Mouse (Mus musculus): Measurements from ENCODE around the gene Lrrtm3. TPM values are rescaled to one million over a fixed set of nuclear protein-coding genes. Genes with fewer than 3 reads are reported as not detected.

Lrrtm3 gene
- total RNA-seq, 2 experiments from 2014 or later: not detected

- ATAC-seq (replicated peaks; ENCODE audit: low FRiP score, low TSS enrichment, poor library complexity, severe bottlenecking): no peak
Measured at GRCm38 (mm10) chr10:63945534-63945933, 144.5 kb downstream of the Lrrtm3 start.

GRCm38 (mm10) chr10:63933946-63934345, 156.1 kb downstream of the Lrrtm3 start:
- no peak for ATAC-seq (replicated peaks; ENCODE audit: low FRiP score, low TSS enrichment, poor library complexity, severe bottlenecking)

DNA sequence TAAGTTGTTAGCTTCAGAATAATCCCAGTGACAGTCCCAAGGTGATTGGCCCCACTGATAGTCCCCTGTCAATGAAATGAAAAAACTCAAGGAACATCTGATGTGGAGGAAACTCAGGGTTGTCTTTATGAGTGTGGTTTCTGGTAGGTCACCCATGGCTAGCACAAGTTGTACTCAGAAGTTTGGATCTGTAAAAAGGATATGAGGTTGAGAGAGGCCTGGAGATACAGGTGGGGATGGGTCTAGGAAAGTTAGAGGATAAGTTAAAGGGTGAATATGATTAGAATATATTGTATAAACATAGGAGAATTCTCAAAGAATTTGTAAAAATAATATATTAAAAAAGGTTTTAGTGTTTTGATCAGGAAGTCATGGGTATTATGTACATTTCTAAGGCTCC, 162.7 kb downstream of the Lrrtm3 start, which contains the start of gene Gm10118:
TSS of gene Gm10118 (minus strand) at position 101 of the 400 bp plus-strand sequence.
- no peak for ATAC-seq (replicated peaks; ENCODE audit: low FRiP score, low TSS enrichment, poor library complexity, severe bottlenecking)

DNA sequence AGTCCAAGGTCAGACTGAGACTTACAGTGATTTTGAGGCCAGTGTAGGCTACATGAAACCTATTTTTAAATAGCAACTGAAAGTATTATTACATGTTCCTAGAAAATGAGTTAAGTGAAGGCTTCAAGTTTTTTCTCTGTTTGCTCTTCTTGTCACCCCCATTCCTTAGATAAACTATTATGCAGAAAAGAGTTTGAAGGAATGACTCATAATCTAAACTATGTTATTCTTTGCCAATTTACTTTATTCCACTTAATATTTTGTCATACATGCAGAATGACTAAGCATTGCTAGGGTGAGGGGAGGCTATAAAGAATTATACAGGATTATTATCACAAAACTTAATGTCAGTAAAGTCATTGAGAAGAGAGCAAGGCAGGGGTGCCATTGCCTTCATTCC, 181.2 kb downstream of the Lrrtm3 start:
- no peak for ATAC-seq (replicated peaks; ENCODE audit: low FRiP score, low TSS enrichment, poor library complexity, severe bottlenecking)

GRCm38 (mm10) chr10:63899891-63900290, 190.2 kb downstream of the Lrrtm3 start:
- ATAC-seq (replicated peaks; ENCODE audit: low FRiP score, low TSS enrichment, poor library complexity, severe bottlenecking): no peak

DNA sequence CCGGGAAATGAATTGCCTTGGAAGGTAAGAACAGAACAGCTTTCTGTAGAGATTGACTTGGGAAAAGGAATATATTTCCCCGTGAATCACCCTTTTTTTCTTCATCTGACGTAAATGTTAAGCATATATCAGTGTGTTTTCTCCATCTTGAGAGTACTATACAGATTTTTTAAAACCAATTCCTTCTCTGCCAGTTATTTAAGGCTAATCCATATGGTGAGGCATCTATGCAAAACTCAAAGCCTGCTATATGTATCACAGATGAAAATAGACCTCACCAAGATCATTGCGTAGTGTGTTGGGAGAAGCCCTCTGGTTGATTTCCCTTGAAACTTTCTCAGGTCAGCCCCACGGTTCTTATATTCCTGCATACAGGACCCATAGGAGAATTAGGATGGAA, 195.5 kb downstream of the Lrrtm3 start:
- ATAC-seq (replicated peaks; ENCODE audit: low FRiP score, low TSS enrichment, poor library complexity, severe bottlenecking): no peak

DNA sequence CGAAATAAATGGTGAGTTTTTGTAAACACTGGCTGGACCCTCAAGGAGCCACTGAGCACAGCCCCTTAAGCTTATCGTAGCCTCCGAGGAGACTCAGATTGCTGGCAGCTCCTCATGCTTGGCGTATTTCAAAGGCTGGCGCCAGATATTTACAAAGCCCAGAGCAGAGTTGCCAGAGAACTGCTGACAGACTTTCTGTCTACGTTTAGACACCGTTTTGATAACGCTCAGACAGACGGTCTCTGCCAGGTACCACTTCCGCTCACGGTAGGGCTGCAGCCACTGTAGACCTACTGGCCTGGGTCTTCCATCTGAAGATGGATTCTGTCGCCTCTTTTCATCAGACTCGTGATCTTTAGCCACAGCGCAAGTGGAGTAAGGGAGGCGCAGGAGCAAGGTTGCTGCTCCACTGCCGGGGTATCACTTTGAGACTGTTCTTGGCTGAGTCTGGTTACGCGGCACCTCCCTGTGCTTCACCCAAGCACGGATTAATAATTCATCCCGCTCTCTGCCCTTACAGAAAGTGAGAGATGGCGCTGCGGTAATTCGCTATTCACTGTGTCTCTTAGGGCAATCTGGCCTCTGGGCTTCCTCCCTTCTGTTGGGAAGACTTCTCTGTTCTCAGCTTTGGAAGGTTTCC, 203.5 kb downstream of the Lrrtm3 start:
- no peak for ATAC-seq (replicated peaks; ENCODE audit: low FRiP score, low TSS enrichment, poor library complexity, severe bottlenecking)

DNA sequence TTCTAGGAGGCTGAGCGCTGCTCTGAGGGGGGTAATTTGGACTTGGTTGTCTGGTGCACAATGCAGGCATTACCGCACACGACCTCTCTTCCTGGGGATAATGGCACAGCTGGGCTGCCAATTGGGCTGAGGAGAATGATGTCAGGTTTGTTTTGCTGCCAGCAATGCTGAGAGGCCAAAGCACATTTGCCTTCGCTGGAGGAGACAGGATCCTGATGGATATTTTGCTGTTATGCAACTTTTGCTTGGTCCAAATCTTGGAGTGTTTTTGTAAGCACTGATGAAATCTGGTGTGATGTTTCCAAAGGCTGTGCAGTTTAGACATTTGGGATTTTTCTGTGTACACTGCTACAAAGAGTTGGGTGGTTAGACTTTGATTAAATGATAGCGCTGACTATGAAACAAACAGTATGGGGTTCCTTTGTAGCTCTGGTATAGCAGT, 209.6 kb downstream of the Lrrtm3 start:
- ATAC-seq (replicated peaks; ENCODE audit: low FRiP score, low TSS enrichment, poor library complexity, severe bottlenecking): no peak

Other genes starting within 250 kb of the Lrrtm3 start
- gene Gm10118, start 162.8 kb downstream of the Lrrtm3 start, total RNA-seq (2014; fragmentation: Nextera tagmentation): not detected in 2 replicates
- not detected in 2 replicates for gene Gm10118, start 162.8 kb downstream of the Lrrtm3 start, total RNA-seq (2017)

Data from megakaryocyte-erythroid progenitor cell, adult 5-6 weeks (primary cell).